Mouse (Mus musculus): ENCODE measurements around the gene Zfp605. TPM values are rescaled to one million over a fixed set of nuclear protein-coding genes. Genes with fewer than 3 reads are reported as not detected.
"Not testable (repeated sequence)": the region's sequence is repeated elsewhere in the genome, so short reads cannot be mapped to it uniquely, and the experiment has no call there.

The Zfp605 gene
- polyA plus RNA-seq, 1 experiment from 2014 or later, result 0.99 TPM

DNA sequence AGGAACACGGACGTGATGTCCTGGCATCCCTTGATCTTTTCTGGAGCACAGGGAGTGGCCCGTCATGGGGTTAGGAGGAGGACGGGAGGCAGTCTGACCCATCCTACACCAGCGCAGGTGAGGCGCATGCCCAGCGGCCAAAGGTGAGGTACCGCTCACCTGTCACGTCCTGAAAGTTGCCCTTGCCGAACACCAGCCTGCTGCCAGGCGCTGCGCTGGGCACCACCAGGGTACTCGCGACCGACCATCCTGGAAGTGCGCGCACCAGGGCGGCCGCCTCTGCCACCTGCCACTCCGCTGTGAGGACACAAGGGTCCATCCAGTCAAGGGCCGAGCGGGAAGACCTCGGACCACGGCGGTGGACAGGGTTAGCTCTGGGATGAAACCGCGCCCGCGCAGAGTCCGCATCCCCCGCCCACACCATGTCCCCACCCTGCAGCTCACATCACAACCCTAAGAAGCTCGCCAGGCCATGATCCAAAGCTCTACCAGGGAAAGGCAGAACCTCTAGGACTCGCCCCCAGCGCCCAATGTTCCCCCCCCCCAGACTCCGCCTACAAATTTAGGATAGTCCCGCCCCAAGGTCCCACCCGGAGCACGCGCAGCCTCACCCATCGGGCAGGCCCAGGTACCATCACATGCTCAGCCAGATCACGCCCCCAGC is 2.9 kb upstream of the Zfp605 start:
- H3K27ac ChIP-seq (ENCODE audit: low read depth), result peak overlapping the region; percentile 98
- TF ChIP-seq CTCF (IDR thresholded peaks at IDR 0.05; ENCODE audit: low read depth) (no peak), EP300 (IDR thresholded peaks at IDR 0.05; ENCODE audit: low read depth) (no peak)
- peaks cover 23% of the 10 kb centered on the region for H3K4me1 ChIP-seq (ENCODE audit: insufficient read depth)
- peaks cover 32% of the 10 kb centered on the region for H3K36me3 ChIP-seq (replicated peaks; ENCODE audit: insufficient read depth, low read length)
- H3K27me3 ChIP-seq (ENCODE audit: insufficient read depth, low read length), result no peaks in the 10 kb centered on the region
- H3K4me3 ChIP-seq (ENCODE audit: low read depth, low read length), result peak overlapping the region; percentile 78
- H3K9ac ChIP-seq (replicated peaks), result peak overlapping the region; percentile 77
- peak overlapping the region; percentile 87 for H3K4me2 ChIP-seq (ENCODE audit: low read depth, low read length)
- 24% methylated on average over 36 of the region's 41 CpGs for WGBS (ENCODE audit: insufficient replicate concordance)
- ATAC-seq, result no peak
- DNase-seq, result no peak
- no peaks in the 10 kb centered on the region for H3K9me3 ChIP-seq (ENCODE audit: low read length)

DNA sequence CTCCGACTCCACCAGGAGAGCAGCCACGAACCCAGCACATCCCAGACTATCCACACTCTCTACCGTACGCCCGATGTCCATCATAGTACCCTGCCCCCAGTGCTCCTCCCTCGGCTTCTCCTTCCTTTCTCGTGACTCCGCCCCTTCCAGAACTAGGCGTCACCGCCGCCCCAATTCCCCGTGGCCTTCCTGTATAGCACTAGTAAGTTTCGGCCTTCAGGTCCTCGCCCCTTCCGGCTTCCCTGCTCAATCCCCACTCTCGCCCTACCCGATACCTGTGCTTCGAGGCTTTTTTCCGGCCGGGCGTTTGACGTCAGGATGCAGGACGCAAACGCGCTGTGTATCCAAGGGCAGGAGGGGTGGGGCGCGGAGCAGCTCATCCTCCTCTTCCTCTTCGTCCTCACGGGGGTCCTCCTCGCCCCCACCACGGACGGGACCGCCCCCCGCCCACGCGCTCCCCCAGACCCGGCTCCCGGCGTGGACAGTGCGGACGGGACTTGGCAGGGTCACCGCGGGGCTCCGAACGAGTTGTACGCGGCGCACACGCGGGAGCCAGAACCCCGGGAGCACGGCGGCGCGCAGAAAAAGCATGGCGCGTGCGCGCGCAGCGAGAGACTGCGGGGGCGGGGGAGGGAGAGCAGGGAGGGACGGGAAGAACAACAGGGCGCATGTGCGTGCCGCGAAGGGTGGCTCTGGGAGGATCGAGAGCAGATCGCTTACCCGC is 2.1 kb upstream of the Zfp605 start, which contains the start of gene Gtpbp6:
Gtpbp6 (minus strand) TSS at position 617 of the 724 bp plus-strand sequence.
- Histone ChIP-seq H3K27ac (ENCODE audit: low read depth) (peak within 1 kb of the TSS; percentile 98), H3K4me2 (ENCODE audit: low read depth, low read length) (peak within 1 kb of the TSS; percentile 87), H3K9me3 (ENCODE audit: low read length) (no peaks in the 10 kb centered on the region), H3K4me1 (ENCODE audit: insufficient read depth) (peaks cover 21% of the 10 kb centered on the region), H3K4me3 (ENCODE audit: low read depth, low read length) (peak within 1 kb of the TSS; percentile 78), H3K27me3 (ENCODE audit: insufficient read depth, low read length) (no peaks in the 10 kb centered on the region), H3K9ac (replicated peaks) (peak within 1 kb of the TSS; percentile 77), H3K36me3 (replicated peaks; ENCODE audit: insufficient read depth, low read length) (peaks cover 32% of the 10 kb centered on the region)
- ATAC-seq (peak; percentile 88), DNase-seq (peak; percentile 96)
- WGBS (ENCODE audit: insufficient replicate concordance), result 1% methylated on average over 70 of the region's 71 CpGs
- TF ChIP-seq CTCF (IDR thresholded peaks at IDR 0.05; ENCODE audit: low read depth) (no peak), EP300 (IDR thresholded peaks at IDR 0.05; ENCODE audit: low read depth) (no peak; the same call in 1 of the 2 replicates)

DNA sequence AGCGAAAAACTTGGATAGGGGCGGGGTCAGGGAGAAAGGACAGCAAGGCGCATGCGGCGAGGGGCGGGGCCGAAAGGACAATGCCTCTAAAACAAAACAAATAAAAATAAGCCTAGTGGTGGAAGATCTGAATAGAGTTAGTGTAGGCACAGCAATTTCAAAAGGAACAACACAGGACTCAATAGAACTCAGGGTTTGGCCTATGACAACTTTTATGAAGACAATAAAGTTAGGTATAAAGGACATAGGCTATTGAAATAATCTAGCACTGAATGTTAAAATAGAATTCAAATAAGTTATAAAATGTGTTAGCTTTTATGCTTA is 1.6 kb upstream of the Zfp605 start:
- DNase-seq (no peak), ATAC-seq (no peak)
- no peaks in the 10 kb centered on the region for H3K27me3 ChIP-seq (ENCODE audit: insufficient read depth, low read length)
- H3K9ac ChIP-seq (replicated peaks), result peak overlapping the region; percentile 77; the same call in 1 of the 2 replicates
- H3K4me2 ChIP-seq (ENCODE audit: low read depth, low read length), result peak overlapping the region; percentile 87
- peaks cover 32% of the 10 kb centered on the region for H3K36me3 ChIP-seq (replicated peaks; ENCODE audit: insufficient read depth, low read length)
- peak overlapping the region; percentile 78 for H3K4me3 ChIP-seq (ENCODE audit: low read depth, low read length)
- H3K4me1 ChIP-seq (ENCODE audit: insufficient read depth), result peaks cover 21% of the 10 kb centered on the region
- TF ChIP-seq CTCF (IDR thresholded peaks at IDR 0.05; ENCODE audit: low read depth) (no peak), EP300 (IDR thresholded peaks at IDR 0.05; ENCODE audit: low read depth) (no peak)
- peak overlapping the region; percentile 98 for H3K27ac ChIP-seq (ENCODE audit: low read depth)
- WGBS (ENCODE audit: insufficient replicate concordance), result 1% methylated on average over 7 of the region's 7 CpGs
- H3K9me3 ChIP-seq (ENCODE audit: low read length), result no peaks in the 10 kb centered on the region

DNA sequence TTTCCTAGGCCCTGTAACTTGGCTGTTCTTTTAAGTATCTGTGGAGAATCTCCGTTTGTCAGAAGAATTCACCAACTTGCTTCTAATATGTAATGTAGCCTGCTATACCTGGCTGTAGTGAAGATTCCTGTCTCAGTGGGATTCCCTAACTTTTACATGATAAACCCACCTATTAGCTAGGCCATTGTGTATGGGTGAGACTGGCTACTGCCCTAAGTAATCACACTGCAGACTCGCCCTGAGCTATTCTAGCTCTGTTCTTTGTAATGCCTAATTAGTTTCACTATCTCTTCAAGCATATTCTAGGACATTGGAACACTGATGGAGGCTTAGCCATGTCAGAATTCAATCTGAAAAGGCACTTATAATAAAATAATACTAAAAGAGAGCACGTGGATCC is 12.5 kb downstream of the Zfp605 start:
- H3K27ac ChIP-seq (ENCODE audit: low read depth); H3K4me3 ChIP-seq (ENCODE audit: low read depth, low read length); ATAC-seq; H3K36me3 ChIP-seq (replicated peaks; ENCODE audit: insufficient read depth, low read length); H3K9me3 ChIP-seq (ENCODE audit: low read length); H3K4me1 ChIP-seq (ENCODE audit: insufficient read depth); DNase-seq; H3K27me3 ChIP-seq (ENCODE audit: insufficient read depth, low read length); H3K4me2 ChIP-seq (ENCODE audit: low read depth, low read length); H3K9ac ChIP-seq (replicated peaks): not testable (repeated sequence)
- 76% methylated on average over 3 of the region's 3 CpGs for WGBS (ENCODE audit: insufficient replicate concordance)

DNA sequence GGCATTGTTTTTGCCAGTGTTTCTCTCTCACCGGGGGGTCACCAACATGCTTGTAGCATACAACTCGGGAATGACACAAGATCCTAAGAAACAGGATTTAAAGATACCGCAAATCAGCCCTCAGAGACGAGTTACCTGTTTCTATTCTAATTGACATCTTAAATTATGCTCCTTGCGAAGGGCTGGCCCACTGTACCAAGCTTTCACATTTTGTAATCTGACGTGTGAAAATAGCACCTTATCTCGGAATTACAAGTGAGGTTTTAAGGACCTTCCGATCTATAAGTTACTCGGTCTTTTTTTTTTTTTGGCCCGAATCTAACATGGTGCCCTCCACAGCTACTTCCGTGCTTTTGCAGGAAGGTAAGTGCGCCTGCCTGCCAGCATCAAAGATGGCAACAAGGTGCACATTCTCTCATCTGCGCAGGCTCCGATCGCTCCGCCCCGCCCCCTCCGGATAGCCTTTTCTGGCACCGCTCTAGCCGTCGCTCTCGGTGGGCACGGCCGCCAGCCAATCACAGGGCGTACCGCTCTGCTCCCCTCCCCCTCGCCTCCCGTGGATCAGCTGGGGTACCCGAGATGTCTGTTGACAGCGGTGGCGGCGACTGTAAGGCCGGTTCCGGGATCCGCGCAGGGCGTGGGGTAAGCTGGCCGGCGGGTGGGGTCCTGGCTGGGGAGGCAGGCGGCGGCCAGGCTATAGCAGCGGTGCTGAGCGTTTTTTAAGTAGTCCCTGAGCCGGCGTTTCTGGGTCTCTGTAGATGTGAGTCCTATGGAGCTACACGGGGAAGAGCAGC is 25.6 kb downstream of the Zfp605 start, which contains the start of gene Chfr:
Chfr (plus strand) TSS at position 550 of the 794 bp plus-strand sequence.
- H3K4me2 ChIP-seq (ENCODE audit: low read depth, low read length), result peak within 1 kb of the TSS; percentile 86
- H3K9ac ChIP-seq (replicated peaks), result peak within 1 kb of the TSS; percentile 87
- WGBS (ENCODE audit: insufficient replicate concordance), result 3% methylated on average over 46 of the region's 46 CpGs
- TF ChIP-seq EP300 (IDR thresholded peaks at IDR 0.05; ENCODE audit: low read depth) (peak; percentile 29; the same call in 1 of the 2 replicates), CTCF (IDR thresholded peaks at IDR 0.05; ENCODE audit: low read depth) (peak; percentile 27; the same call in 1 of the 2 replicates)
- peaks cover 2% of the 10 kb centered on the region; the same call in 1 of the 2 replicates for H3K4me1 ChIP-seq (ENCODE audit: insufficient read depth)
- no peaks in the 10 kb centered on the region for H3K27me3 ChIP-seq (ENCODE audit: insufficient read depth, low read length)
- peak within 1 kb of the TSS; percentile 72 for H3K4me3 ChIP-seq (ENCODE audit: low read depth, low read length)
- H3K9me3 ChIP-seq (ENCODE audit: low read length), result peaks cover 10% of the 10 kb centered on the region; the same call in 1 of the 2 replicates
- ATAC-seq (peak; percentile 100), DNase-seq (peak; percentile 99)
- H3K36me3 ChIP-seq (replicated peaks; ENCODE audit: insufficient read depth, low read length), result peaks cover 8% of the 10 kb centered on the region
- peak within 1 kb of the TSS; percentile 71 for H3K27ac ChIP-seq (ENCODE audit: low read depth)

DNA sequence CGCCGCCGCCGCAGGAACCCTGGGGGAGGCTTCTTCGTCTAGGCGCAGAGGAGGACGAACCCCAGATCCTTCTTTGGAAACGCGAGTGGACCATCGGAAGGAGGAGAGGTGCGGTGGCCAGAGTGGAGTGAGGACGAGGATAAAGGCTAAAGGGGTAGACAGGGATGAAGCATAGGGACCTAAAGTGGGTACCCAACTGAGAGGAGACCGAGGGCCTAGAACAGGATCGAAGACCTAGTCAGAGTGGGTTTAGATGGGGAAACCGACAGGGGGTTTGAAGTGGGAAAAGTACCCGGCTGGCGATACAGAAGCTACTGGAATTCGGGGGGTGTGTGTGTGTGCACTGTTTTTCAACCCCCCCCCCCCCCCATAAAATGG is 26.2 kb downstream of the Zfp605 start:
- ATAC-seq, result no peak
- DNase-seq, result no peak
- TF ChIP-seq CTCF (IDR thresholded peaks at IDR 0.05; ENCODE audit: low read depth) (no peak), EP300 (IDR thresholded peaks at IDR 0.05; ENCODE audit: low read depth) (no peak)
- H3K9ac ChIP-seq (replicated peaks), result peak overlapping the region; percentile 87
- 5% methylated on average over 18 of the region's 18 CpGs for WGBS (ENCODE audit: insufficient replicate concordance)
- peaks cover 13% of the 10 kb centered on the region for H3K36me3 ChIP-seq (replicated peaks; ENCODE audit: insufficient read depth, low read length)
- H3K27ac ChIP-seq (ENCODE audit: low read depth), result peak overlapping the region; percentile 71
- H3K4me1 ChIP-seq (ENCODE audit: insufficient read depth), result peaks cover 2% of the 10 kb centered on the region; the same call in 1 of the 2 replicates
- peaks cover 10% of the 10 kb centered on the region; the same call in 1 of the 2 replicates for H3K9me3 ChIP-seq (ENCODE audit: low read length)
- no peaks in the 10 kb centered on the region for H3K27me3 ChIP-seq (ENCODE audit: insufficient read depth, low read length)
- peak overlapping the region; percentile 72 for H3K4me3 ChIP-seq (ENCODE audit: low read depth, low read length)
- peak overlapping the region; percentile 86 for H3K4me2 ChIP-seq (ENCODE audit: low read depth, low read length)

All from liver, postnatal 0 days (tissue).